Mouse (Mus musculus) ES-E14 (cell line): Measurements from ENCODE around the gene Ctns.
A peak's percentile ranks its signal among the peaks of the same experiment; 100 is the strongest.

Source experiments
- CHD2 ChIP-seq: IDR thresholded peaks from 2 replicates; pipeline ENCODE4 v1.6.1; 2014; ENCODE audit warnings: mild to moderate bottlenecking, low read depth, low read length, inconsistent platforms
- HCFC1 ChIP-seq: IDR thresholded peaks from 2 replicates; pipeline ENCODE4 v1.6.1; 2012; ENCODE audit warnings: low read length, inconsistent platforms, borderline replicate concordance; ENCODE audit not compliant: insufficient read depth
- MAFK ChIP-seq: IDR thresholded peaks from 2 replicates; pipeline ENCODE4 v1.6.1; 2014; ENCODE audit warnings: mild to moderate bottlenecking, low read depth, low read length, inconsistent platforms; ENCODE audit not compliant: insufficient read depth
- ZC3H11A ChIP-seq: IDR thresholded peaks from 2 replicates; pipeline ENCODE4 v1.6.1; 2012; ENCODE audit warnings: low read depth, mild to moderate bottlenecking, inconsistent platforms, low read length, borderline replicate concordance
- ZNF384 ChIP-seq: IDR thresholded peaks from 2 replicates; pipeline ENCODE4 v1.6.1; 2012; ENCODE audit warnings: low read depth, low read length, inconsistent platforms

DNA sequence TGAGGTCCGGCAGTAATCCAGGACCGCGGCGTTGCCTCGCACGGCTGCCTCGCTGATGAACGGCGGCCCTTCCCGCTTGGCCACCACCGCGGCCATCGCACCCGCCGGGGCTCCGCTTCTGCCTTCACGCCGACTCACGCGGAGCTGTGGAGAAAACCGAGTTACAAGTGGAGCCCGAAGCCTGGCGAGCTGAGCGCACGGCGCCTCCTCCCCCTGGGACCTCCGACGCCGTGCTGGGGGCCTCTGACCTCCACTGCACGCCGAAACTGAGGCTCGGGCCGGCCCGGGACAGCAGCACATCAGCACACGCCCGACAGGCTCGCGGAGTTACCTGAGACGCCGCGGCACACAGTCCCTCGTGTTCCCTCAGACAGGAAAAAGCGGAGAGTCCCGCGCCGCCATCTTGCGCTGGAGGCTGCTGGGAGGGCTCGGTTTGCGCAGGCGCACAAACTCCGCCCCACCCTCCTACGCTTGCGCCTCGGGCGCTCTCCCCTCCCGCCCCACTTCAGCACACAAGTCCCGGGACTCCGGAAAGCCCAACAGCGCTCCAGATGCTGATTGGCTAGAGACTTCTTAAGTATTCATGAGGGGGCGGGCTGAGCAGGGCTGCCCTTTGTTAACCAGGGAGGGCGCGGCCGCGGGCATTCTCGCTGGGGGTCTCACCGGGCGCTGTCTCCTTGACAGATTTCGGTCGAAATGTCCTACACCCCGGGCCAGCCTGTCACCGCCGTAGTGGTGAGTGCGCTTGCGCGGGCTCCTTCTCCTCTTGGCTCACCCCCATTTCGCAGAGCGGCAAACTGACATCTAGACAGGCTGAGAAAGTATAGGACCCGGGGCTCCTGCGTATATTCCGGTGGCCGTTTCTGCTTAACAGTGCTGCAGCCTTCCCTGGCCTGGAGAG, 22.0 kb downstream of the Ctns start, which contains the start of the genes Emc6 and Tax1bp3:
- TF ChIP-seq ZNF384 (no peak), ZC3H11A (no peak), MAFK (no peak), HCFC1 (0 out of 2 replicates have a peak, but pooled peaks have one; percentile 37), CHD2 (no peak)
